28 mouse cellular contexts compared by ENCODE assay signal in genomic region chr19:6918321-6918720, GRCm38 (mm10). TPM values are rescaled to one million over a fixed set of nuclear protein-coding genes. Genes with fewer than 3 reads are reported as not detected.
DNase-seq lines count a peak whose midpoint lies in the region; ATAC-seq and TF ChIP-seq lines count a peak whose summit lies in the region.
"Had no signal": no experiment of that assay in that cellular context is flagged by ENCODE, and none has a peak within 500 bp of the region (broad histone marks: within the 10 kb centered on the region; RNA-seq: fewer than 3 reads in every experiment).

No protein-coding gene starts in this region.

- H3K9ac ChIP-seq in intestine, embryonic 15.5 days: no peak overlapping the region
- H3K9ac ChIP-seq: forebrain, embryonic 12.5 days; hindbrain, embryonic 15.5 days; limb, embryonic 12.5 days; liver, embryonic 14.5 days; lung, embryonic 14.5 days had no signal

- H3K27ac ChIP-seq in kidney, adult 2 months (ENCODE audit: insufficient read depth, low read depth, low read length): no peak overlapping the region
- peak overlapping the region; percentile 33; the same call in 1 of the 2 replicates for H3K27ac ChIP-seq in intestine, embryonic 15.5 days
- H3K27ac ChIP-seq in small intestine, adult 2 months (ENCODE audit: insufficient read depth, low read depth, low read length): peak overlapping the region; percentile 73
- H3K27ac ChIP-seq: forebrain, embryonic 12.5 days; hindbrain, embryonic 10.5 days; hindbrain, embryonic 15.5 days; limb, embryonic 12.5 days; liver, embryonic 14.5 days had no signal

- WGBS in kidney, adult 2 months: 64% methylated on average over 4 of the region's 4 CpGs
- 78% methylated on average over 4 of the region's 4 CpGs for WGBS in intestine, embryonic 15.5 days
- 29% methylated on average over 4 of the region's 4 CpGs for WGBS in small intestine, adult 2 months

- H3K27me3 ChIP-seq in kidney, adult 2 months (replicated peaks; ENCODE audit: control insufficient read depth, insufficient read depth, low read length): no peaks in the 10 kb centered on the region
- H3K27me3 ChIP-seq in intestine, embryonic 15.5 days (replicated peaks): peaks cover 6% of the 10 kb centered on the region; the same call in 1 of the 2 replicates
- no peaks in the 10 kb centered on the region for H3K27me3 ChIP-seq in small intestine, adult 2 months (ENCODE audit: control insufficient read depth, insufficient read depth, low read length)
- H3K27me3 ChIP-seq: Patski had no signal

- H3K9me3 ChIP-seq in intestine, embryonic 15.5 days: no peaks in the 10 kb centered on the region
- H3K9me3 ChIP-seq: forebrain, embryonic 12.5 days; hindbrain, embryonic 10.5 days; hindbrain, embryonic 15.5 days; limb, embryonic 12.5 days had no signal

- TF ChIP-seq POLR2A in kidney, adult 2 months (IDR thresholded peaks at IDR 0.05; ENCODE audit: low read depth, low read length): no peak
- no peak; the same call in 1 of the 2 replicates for TF ChIP-seq POLR2A in small intestine, adult 2 months (IDR thresholded peaks at IDR 0.05; ENCODE audit: low read depth, low read length)

- H3K4me2 ChIP-seq in intestine, embryonic 15.5 days (replicated peaks): no peak overlapping the region; the same call in 1 of the 2 replicates
- H3K4me2 ChIP-seq: forebrain, embryonic 12.5 days; hindbrain, embryonic 15.5 days; limb, embryonic 12.5 days; lung, embryonic 14.5 days; midbrain, embryonic 11.5 days had no signal

- no peaks in the 10 kb centered on the region for H3K36me3 ChIP-seq in kidney, adult 2 months (ENCODE audit: control insufficient read depth, insufficient read depth, low read length)
- peaks cover 7% of the 10 kb centered on the region; the same call in 1 of the 2 replicates for H3K36me3 ChIP-seq in intestine, embryonic 15.5 days
- H3K36me3 ChIP-seq in small intestine, adult 2 months (ENCODE audit: control insufficient read depth, insufficient read depth, low read length): peaks cover 33% of the 10 kb centered on the region

- H3K4me1 ChIP-seq in kidney, adult 2 months (ENCODE audit: control insufficient read depth, insufficient read depth, low read length): peaks cover 21% of the 10 kb centered on the region; the same call in 1 of the 2 replicates
- peaks cover 19% of the 10 kb centered on the region for H3K4me1 ChIP-seq in intestine, embryonic 15.5 days (replicated peaks)
- H3K4me1 ChIP-seq in small intestine, adult 2 months (ENCODE audit: control insufficient read depth, insufficient read depth, insufficient read length, low read length): peaks cover 18% of the 10 kb centered on the region

- TF ChIP-seq CTCF in kidney, adult 2 months (conservative IDR thresholded peaks at IDR 0.05; ENCODE audit: insufficient read depth, insufficient read length, low read depth, low read length): no peak
- no peak for TF ChIP-seq CTCF in small intestine, adult 2 months (IDR thresholded peaks at IDR 0.05; ENCODE audit: extremely low read depth, insufficient read length, insufficient replicate concordance, low read depth, low read length)

- DNase-seq in cerebellum, adult 8-10 months: peak; percentile 12
- DNase-seq in cerebellum, postnatal 14 days: no peak
- DNase-seq in kidney, adult 2 months: peak; percentile 70
- no peak for DNase-seq in kidney, adult 8-10 months
- DNase-seq in lung, postnatal 4 days: no peak
- no peak for DNase-seq in adrenal gland, adult 8-10 months
- DNase-seq: adrenal gland, postnatal 14 days; cerebellum, adult 2 months; gastrocnemius, postnatal 10 days; heart, postnatal 14 days; kidney, postnatal 25 days; lung, embryonic 14.5 days; lung, postnatal 14 days had no signal

- ATAC-seq in intestine, embryonic 15.5 days: no peak
- ATAC-seq: inflammation-experienced regulatory T-cells, adult 6 months; midbrain, embryonic 16.5 days; Patski had no signal

- no peak overlapping the region for H3K4me3 ChIP-seq in kidney, adult 2 months (ENCODE audit: insufficient read depth, low read depth, low read length)
- no peak overlapping the region for H3K4me3 ChIP-seq in intestine, embryonic 15.5 days (replicated peaks)
- H3K4me3 ChIP-seq in small intestine, adult 2 months (ENCODE audit: low read depth, low read length): no peak overlapping the region
- H3K4me3 ChIP-seq: erythroblast, embryonic 14.5 days; forebrain, embryonic 12.5 days; hindbrain, embryonic 10.5 days; hindbrain, embryonic 15.5 days; limb, embryonic 12.5 days had no signal

RNA-seq across cellular contexts. Expression of gene Esrra, which starts 3.3 kb away (rescaled TPM):
- 134 and 155 TPM in 2 replicates for polyA plus RNA-seq in kidney, adult 2 months (2012; rRNA removed)
- 32.2 and 37.6 TPM in 2 replicates for polyA plus RNA-seq in intestine, embryonic 15.5 days (2015; fragmentation: Nextera tagmentation; extraction: Ambion mirVana)
- polyA plus RNA-seq in small intestine, adult 2 months (2012; rRNA removed): 168 and 346 TPM in 2 replicates
- 10 to 100 TPM; 38.3 to 45.1 (median 44.1) TPM for total RNA-seq in adrenal gland, adult 8-10 months (2022)

RNA-seq across cellular contexts. Expression of gene Catsperz, which starts 6.9 kb away (rescaled TPM):
- polyA plus RNA-seq in kidney, adult 2 months (2012; rRNA removed): 0.44 and 0.99 TPM in 2 replicates
- polyA plus RNA-seq in intestine, embryonic 15.5 days (2015; fragmentation: Nextera tagmentation; extraction: Ambion mirVana): 1.1 and 1.6 TPM in 2 replicates
- not detected in 2 replicates for polyA plus RNA-seq in small intestine, adult 2 months (2012; rRNA removed)
- not detected for total RNA-seq in adrenal gland, adult 8-10 months (2022)
- total RNA-seq: adrenal gland, postnatal 14 days; gastrocnemius, postnatal 10 days; heart, adult 8-10 months; heart, postnatal 14 days; neutrophil, adult 5-6 weeks had no signal
- polyA plus RNA-seq: erythroblast, embryonic 14.5 days; hindbrain, embryonic 10.5 days; midbrain, embryonic 11.5 days had no signal

RNA-seq across cellular contexts. Expression of gene Prdx5, which starts 8.4 kb away (rescaled TPM):
- 1,575 and 2,285 TPM in 2 replicates for polyA plus RNA-seq in kidney, adult 2 months (2012; rRNA removed)
- 184 and 205 TPM in 2 replicates for polyA plus RNA-seq in intestine, embryonic 15.5 days (2015; fragmentation: Nextera tagmentation; extraction: Ambion mirVana)
- polyA plus RNA-seq in small intestine, adult 2 months (2012; rRNA removed): 94.6 and 180 TPM in 2 replicates
- 100 to 1,000 TPM; 197 to 273 (median 224) TPM for total RNA-seq in adrenal gland, adult 8-10 months (2022)

RNA-seq across cellular contexts. Expression of gene Trmt112, which starts 8.8 kb away (rescaled TPM):
- polyA plus RNA-seq in kidney, adult 2 months (2012; rRNA removed): 133 and 146 TPM in 2 replicates
- polyA plus RNA-seq in intestine, embryonic 15.5 days (2015; fragmentation: Nextera tagmentation; extraction: Ambion mirVana): 124 TPM in 2 replicates
- polyA plus RNA-seq in small intestine, adult 2 months (2012; rRNA removed): 29.0 and 52.3 TPM in 2 replicates
- 100 to 1,000 TPM in 2 of 4 experiments, 10 to 100 TPM in 2; 83.2 to 116 (median 99.0) TPM for total RNA-seq in adrenal gland, adult 8-10 months (2022)

RNA-seq across cellular contexts. Expression of gene Kcnk4, which starts 16.0 kb away (rescaled TPM):
- polyA plus RNA-seq in kidney, adult 2 months (2012; rRNA removed): 0.07 and 0.08 TPM in 2 replicates
- polyA plus RNA-seq in intestine, embryonic 15.5 days (2015; fragmentation: Nextera tagmentation; extraction: Ambion mirVana): 0.29 and 0.40 TPM in 2 replicates
- polyA plus RNA-seq in small intestine, adult 2 months (2012; rRNA removed): not detected in 2 replicates
- under 1 TPM in 2 of 4 experiments, not detected in 2; 0.14 to 0.24 TPM for total RNA-seq in adrenal gland, adult 8-10 months (2022)
- total RNA-seq: gastrocnemius, postnatal 10 days; heart, adult 8-10 months; megakaryocyte progenitor cell, adult 5-6 weeks; neutrophil, adult 5-6 weeks had no signal
- polyA plus RNA-seq: erythroblast, embryonic 14.5 days; forebrain, embryonic 12.5 days; hindbrain, embryonic 10.5 days; inflammation-experienced regulatory T-cells, adult 6 months; midbrain, embryonic 11.5 days had no signal

Comparison
In these comparisons a context has a peak if more than half of its experiments do, and no peak if none do; other contexts are left out.
1. DNase-seq: peak in cerebellum, adult 8-10 months (single experiment) and kidney, adult 2 months (single experiment); none in cerebellum, postnatal 14 days (0 of 2), kidney, adult 8-10 months (0 of 2), lung, postnatal 4 days (0 of 2) and adrenal gland, adult 8-10 months (single experiment).